Mouse (Mus musculus) neural tube, embryonic 11.5 days (tissue): ENCODE measurements around the gene Crocc. TPM values are rescaled to one million over a fixed set of nuclear protein-coding genes. Genes with fewer than 3 reads are reported as not detected.

Experiments used
- ATAC-seq: fragments of 200-750 bp; cut with Nextera tagmentation; 2 replicates; pipeline ENCODE4 v1.8.0; 2017; ENCODE audit warnings: moderate number of reproducible peaks, mild to moderate bottlenecking, moderate TSS enrichment, moderate library complexity; ENCODE audit not compliant: insufficient read depth, low FRiP score, low TSS enrichment
- DNase-seq: peaks from one replicate; pipeline ENCODE4 v3.0.0-alpha.2; 2015; ENCODE audit warnings: low spot score
- H3K27ac ChIP-seq: fragments of 300-500 bp; sonication (generic); 2 replicates; pipeline ENCODE4 v1.5.1; 2014; ENCODE audit warnings: low read depth, mild to moderate bottlenecking, low read length
- H3K27me3 ChIP-seq: fragments of 300-500 bp; sonication (generic); 2 replicates; pipeline ENCODE4 v1.6.1; 2014; ENCODE audit warnings: mild to moderate bottlenecking, low read length, mixed read lengths; ENCODE audit not compliant: control insufficient read depth, insufficient read depth
- H3K36me3 ChIP-seq: fragments of 300-500 bp; sonication (generic); 2 replicates; pipeline ENCODE4 v1.6.1; 2014; ENCODE audit warnings: mild to moderate bottlenecking, low read length, moderate library complexity, mixed read lengths; ENCODE audit not compliant: control insufficient read depth, insufficient read depth
- H3K4me1 ChIP-seq: fragments of 300-500 bp; sonication (generic); 2 replicates; pipeline ENCODE4 v1.6.1; 2014; ENCODE audit warnings: low read length, mixed read lengths; ENCODE audit not compliant: control insufficient read depth, insufficient read depth
- H3K4me2 ChIP-seq: fragments of 300-500 bp; sonication (generic); 2 replicates; pipeline ENCODE4 v1.6.1; 2014; ENCODE audit warnings: low read depth, mild to moderate bottlenecking, moderate library complexity
- H3K4me3 ChIP-seq: fragments of 300-500 bp; sonication (generic); 2 replicates; pipeline ENCODE4 v1.5.1; 2014; ENCODE audit warnings: low read depth, low read length
- H3K9ac ChIP-seq: fragments of 300-500 bp; sonication (generic); 2 replicates; pipeline ENCODE4 v1.6.1; 2014; ENCODE audit warnings: mild to moderate bottlenecking, low read length
- H3K9me3 ChIP-seq: fragments of 300-500 bp; sonication (generic); 2 replicates; pipeline ENCODE4 v1.6.1; 2016; ENCODE audit warnings: low read length; ENCODE audit not compliant: control insufficient read depth
- WGBS: fragments of 180-500 bp; shearing (Covaris S2); extraction: QIAGEN DNeasy Blood & Tissue Kit; methylation state at CpG from one replicate; pipeline ENCODE4 v1.1.7; 2014; 5-methylcytosine and 5-hydroxymethylcytosine counted together
- polyA plus RNA-seq: library from polyadenylated mRNA; unstranded; fragments of >200 nt; fragmentation: Nextera tagmentation; extraction: Ambion mirVana; gene quantifications from 2 replicates; pipeline ENCODE4 v1.2.1, GENCODE M21; 2014

Crocc gene
- polyA plus RNA-seq, 1 experiment from 2014 or later: 10.3 TPM

DNA sequence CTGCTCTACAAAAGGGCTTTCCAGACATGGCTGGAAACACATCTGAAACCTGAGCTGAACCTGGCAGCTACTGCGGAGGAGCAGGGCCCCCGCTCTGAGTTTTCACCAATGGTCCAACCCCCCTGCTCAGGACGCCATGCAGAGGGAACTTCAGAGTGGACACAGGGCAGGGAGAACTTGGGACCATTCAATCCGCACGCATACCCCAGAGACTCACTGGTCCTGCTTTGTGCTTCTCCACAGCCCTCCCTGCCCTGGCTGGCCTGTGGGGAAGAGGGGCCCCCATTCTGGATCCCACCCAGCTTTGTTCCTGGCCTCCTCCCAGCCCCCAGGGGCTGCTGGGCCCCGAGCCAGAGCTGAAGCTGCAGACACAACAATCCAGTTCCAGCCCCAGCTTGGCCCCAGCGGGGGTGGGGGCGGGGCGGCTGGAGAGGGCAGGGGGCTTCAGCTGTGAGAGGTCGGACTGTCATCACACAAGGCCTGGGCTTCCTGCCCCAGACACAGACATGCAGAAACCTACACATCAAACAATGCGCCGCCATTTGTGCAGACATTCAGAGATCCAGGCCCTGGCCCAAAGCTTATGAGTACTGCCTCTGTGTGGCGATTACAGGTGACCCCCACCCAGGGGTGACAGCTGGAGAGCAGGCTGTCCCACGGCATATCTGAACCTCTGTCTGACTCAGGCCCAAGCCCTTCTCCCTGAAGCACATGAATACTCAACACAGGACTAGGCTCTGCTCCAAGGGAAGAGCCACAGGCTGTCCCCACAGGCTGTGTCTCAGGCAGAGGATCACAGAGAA lies 39.3 kb downstream of the Crocc start:
- Histone ChIP-seq H3K9me3 (no peaks in the 10 kb centered on the region), H3K27ac (peak overlapping the region; percentile 57), H3K4me2 (peak overlapping the region; percentile 17; the same call in 1 of the 2 replicates), H3K4me3 (no peak overlapping the region), H3K4me1 (peaks cover 12% of the 10 kb centered on the region), H3K36me3 (peaks cover 10% of the 10 kb centered on the region), H3K9ac (peak overlapping the region; percentile 41), H3K27me3 (no peaks in the 10 kb centered on the region)
- WGBS: 26% methylated on average over 14 of the region's 14 CpGs
- ATAC-seq (peak; percentile 20; the same call in 1 of the 2 replicates), DNase-seq (peak; percentile 70)

DNA sequence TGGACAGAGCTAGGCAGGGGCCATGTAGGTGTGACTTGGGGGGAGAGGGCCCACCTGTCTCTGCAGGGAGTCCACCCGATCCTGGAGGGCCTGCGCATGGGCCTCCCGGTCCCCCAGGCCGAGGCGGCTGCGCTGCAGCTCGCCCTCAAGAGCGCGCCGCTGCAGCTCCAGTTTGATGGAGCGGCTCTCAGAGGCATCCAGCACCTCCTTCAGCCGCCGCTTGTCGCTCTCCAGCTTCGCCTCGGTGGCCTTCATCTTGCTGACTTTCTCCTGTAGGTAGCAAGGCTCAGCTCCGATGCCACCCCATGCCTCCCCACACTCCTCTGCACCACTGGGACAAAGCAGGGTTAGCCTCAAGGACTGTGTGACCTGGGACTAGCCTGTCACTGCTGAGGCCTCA lies 40.1 kb downstream of the Crocc start:
- ATAC-seq: no peak

DNA sequence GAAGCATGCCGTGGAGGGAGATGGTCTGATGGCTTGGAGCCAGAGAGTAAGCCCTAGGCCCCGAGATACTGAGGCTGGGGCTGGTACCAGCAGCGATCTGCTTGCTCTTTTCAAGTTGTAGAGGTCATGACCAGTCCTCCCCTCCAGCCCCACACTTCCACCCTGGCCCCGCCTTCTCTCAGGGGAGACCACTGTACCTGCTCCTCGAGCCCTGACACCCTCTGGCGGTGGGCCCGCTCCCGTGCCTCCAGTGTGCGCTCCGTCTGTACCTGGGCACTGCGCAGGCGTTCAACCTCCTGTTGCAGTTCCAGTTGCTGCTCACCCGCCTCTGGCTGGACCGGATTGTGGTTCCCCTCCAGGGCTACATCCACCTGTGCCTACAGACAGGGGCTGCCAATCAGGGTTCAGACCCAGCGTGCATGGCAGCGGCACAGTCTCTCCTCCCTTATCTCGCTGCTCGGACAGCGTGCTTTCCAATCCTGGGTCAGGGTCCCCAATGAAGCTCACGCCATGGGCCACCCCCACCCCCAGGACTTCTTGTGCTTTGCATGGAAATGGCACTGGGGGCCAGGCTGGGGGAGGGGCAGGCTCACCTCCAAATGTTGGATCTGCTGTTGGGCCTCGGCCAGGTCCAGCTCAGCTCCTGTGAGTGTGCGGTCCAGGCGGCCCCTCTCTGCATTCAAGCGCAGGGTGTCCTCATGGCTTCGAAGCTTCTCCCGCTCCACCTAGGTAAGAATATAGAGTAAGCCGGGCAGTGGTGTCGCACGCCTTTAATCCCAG lies 42.5 kb downstream of the Crocc start:
- DNase-seq: no peak
- ATAC-seq: no peak
- Histone ChIP-seq H3K4me2 (no peak overlapping the region), H3K36me3 (peaks cover 19% of the 10 kb centered on the region), H3K4me1 (peaks cover 12% of the 10 kb centered on the region), H3K9me3 (no peaks in the 10 kb centered on the region), H3K27me3 (no peaks in the 10 kb centered on the region), H3K9ac (no peak overlapping the region), H3K4me3 (no peak overlapping the region), H3K27ac (no peak overlapping the region)
- WGBS: 83% methylated on average over 29 of the region's 29 CpGs

More for the DNA sequence above, 40.1 kb downstream of the Crocc start:
- DNase-seq: no peak
- Histone ChIP-seq H3K4me2 (no peak overlapping the region), H3K36me3 (peaks cover 15% of the 10 kb centered on the region), H3K4me1 (peaks cover 12% of the 10 kb centered on the region), H3K9ac (0 out of 2 replicates have a peak overlapping the region, but pooled peaks have one; percentile 41), H3K9me3 (no peaks in the 10 kb centered on the region), H3K4me3 (no peak overlapping the region), H3K27ac (peak overlapping the region; percentile 57; the same call in 1 of the 2 replicates), H3K27me3 (no peaks in the 10 kb centered on the region)
- 89% methylated on average over 17 of the region's 17 CpGs for WGBS

DNA sequence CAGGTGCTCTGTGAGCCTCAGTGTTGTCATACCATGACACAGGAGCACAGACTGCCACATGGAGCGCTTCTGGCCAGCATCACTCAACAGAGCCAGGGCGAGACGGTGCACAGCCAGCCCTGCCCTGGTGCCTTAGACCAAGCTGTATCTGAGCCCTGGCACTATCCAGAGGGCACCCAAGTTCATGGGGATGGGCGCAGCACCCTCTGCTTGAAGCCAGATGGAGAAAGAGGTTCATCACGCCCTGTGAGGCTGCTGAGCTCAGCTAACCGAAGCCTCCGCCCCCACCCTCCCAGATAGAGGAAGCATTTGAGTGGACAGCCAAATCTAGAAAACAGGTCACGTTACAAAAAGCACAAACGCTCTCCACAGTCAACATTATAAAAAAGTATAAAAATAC lies 44.0 kb downstream of the Crocc start:
- peaks cover 22% of the 10 kb centered on the region for H3K4me1 ChIP-seq
- H3K4me3 ChIP-seq: no peak overlapping the region
- no peak overlapping the region for H3K4me2 ChIP-seq
- WGBS: 87% methylated on average over 9 of the region's 9 CpGs
- H3K9me3 ChIP-seq: no peaks in the 10 kb centered on the region
- no peak overlapping the region for H3K9ac ChIP-seq
- ATAC-seq: no peak
- H3K36me3 ChIP-seq: peaks cover 22% of the 10 kb centered on the region
- no peak for DNase-seq
- H3K27me3 ChIP-seq: no peaks in the 10 kb centered on the region
- H3K27ac ChIP-seq: no peak overlapping the region

DNA sequence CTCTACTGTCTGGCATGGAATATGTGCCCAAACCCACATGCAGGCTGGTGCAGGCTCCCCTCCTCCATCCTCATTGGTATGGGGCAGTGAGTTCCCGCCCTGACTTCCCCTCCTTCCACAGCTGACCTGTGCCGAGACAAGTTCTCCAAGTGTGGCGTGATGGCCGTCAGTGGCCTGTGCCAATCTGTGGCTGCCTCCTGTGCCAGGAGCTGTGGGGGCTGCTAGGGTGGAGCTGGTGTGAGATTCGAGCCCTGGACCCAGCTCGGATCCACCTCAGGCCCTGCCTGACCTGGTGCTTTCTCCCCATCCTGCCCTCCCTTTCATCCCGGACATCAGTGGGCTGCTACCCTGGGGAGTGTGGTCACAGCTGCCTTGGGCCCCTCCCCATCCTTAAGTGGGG lies 45.0 kb downstream of the Crocc start:
- peaks cover 15% of the 10 kb centered on the region for H3K4me1 ChIP-seq
- no peak for DNase-seq
- peaks cover 22% of the 10 kb centered on the region for H3K36me3 ChIP-seq
- 83% methylated on average over 7 of the region's 7 CpGs for WGBS
- ATAC-seq: no peak
- no peak overlapping the region for H3K27ac ChIP-seq
- no peak overlapping the region for H3K4me2 ChIP-seq
- H3K4me3 ChIP-seq: no peak overlapping the region
- H3K27me3 ChIP-seq: no peaks in the 10 kb centered on the region
- H3K9ac ChIP-seq: no peak overlapping the region
- no peaks in the 10 kb centered on the region for H3K9me3 ChIP-seq

DNA sequence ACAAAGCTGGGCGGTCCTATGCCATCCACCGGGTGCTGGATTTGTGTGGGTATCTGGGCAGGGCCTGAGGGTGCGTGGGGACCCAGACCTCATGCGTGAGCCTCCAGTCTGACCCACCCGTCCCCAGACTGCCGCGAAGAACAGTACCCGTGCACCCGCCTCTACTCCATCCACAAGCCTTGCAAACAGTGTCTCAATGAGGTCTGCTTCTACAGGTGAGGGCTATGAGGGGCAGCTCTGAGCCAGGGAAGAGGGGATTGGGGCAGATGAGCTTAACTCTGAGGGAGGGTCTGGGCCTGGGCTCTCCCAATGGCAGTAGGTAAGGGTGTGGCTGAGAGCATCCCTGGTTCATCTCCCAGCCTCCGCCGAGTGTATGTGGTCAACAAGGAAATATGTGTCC lies 45.5 kb downstream of the Crocc start:
- no peaks in the 10 kb centered on the region for H3K27me3 ChIP-seq
- no peak for DNase-seq
- H3K36me3 ChIP-seq: peaks cover 22% of the 10 kb centered on the region
- H3K4me1 ChIP-seq: peaks cover 20% of the 10 kb centered on the region
- 93% methylated on average over 11 of the region's 11 CpGs for WGBS
- ATAC-seq: no peak
- H3K4me3 ChIP-seq: no peak overlapping the region
- H3K9ac ChIP-seq: no peak overlapping the region
- H3K27ac ChIP-seq: no peak overlapping the region
- no peaks in the 10 kb centered on the region for H3K9me3 ChIP-seq
- H3K4me2 ChIP-seq: no peak overlapping the region

DNA sequence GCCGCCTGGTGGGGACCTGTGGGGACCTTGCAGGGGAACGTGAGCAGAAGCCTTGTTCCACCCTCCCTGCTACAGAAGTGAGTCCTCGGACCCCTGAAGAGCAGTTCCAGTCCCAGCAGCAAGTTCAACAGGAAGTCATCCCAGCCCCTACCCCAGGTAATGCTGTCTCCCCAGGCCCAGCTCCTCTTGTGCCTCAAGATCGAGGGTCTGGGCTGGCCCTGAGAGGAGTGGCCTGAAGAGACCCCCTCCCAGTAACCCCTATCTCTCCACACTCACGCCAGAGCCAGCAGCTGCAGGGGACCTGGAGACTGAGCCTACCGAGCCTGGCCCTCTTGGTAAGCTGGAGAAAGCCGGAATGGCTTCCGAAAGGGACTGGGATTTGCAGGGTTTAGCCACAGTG lies 46.2 kb downstream of the Crocc start:
- no peak overlapping the region for H3K4me2 ChIP-seq
- H3K4me3 ChIP-seq: no peak overlapping the region
- peaks cover 22% of the 10 kb centered on the region for H3K36me3 ChIP-seq
- no peaks in the 10 kb centered on the region for H3K9me3 ChIP-seq
- WGBS: 76% methylated on average over 8 of the region's 8 CpGs
- DNase-seq (no peak), ATAC-seq (no peak)
- H3K4me1 ChIP-seq: peaks cover 20% of the 10 kb centered on the region
- H3K27ac ChIP-seq: no peak overlapping the region
- H3K9ac ChIP-seq: no peak overlapping the region
- H3K27me3 ChIP-seq: no peaks in the 10 kb centered on the region

DNA sequence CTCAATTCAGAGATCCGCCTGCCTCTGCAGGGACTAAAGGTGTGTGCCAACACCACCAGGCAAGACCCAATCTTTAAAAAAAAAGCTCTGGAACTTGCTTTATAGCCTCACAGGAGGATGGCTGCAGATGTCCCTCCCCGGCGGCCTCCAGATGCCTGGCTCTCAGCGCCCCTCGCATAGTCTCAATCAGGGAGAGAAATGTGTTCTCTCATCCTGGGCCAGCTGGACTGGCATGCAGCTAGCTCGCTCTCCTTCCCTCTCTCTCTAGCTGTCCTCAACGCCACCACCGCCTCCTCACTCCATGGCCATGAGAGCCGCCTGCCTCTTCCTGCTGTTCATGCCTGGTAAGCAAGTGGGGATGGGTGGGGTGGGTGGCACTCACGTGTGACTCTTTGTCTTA lies 47.8 kb downstream of the Crocc start:
- ATAC-seq (no peak), DNase-seq (no peak)
- Histone ChIP-seq H3K4me2 (no peak overlapping the region), H3K4me1 (peaks cover 20% of the 10 kb centered on the region), H3K4me3 (no peak overlapping the region), H3K9ac (no peak overlapping the region), H3K9me3 (no peaks in the 10 kb centered on the region), H3K27ac (no peak overlapping the region), H3K36me3 (peaks cover 18% of the 10 kb centered on the region), H3K27me3 (no peaks in the 10 kb centered on the region)
- WGBS: 80% methylated on average over 10 of the region's 10 CpGs
